Comparison of ENCODE assay signal across 10 mouse cellular contexts in genomic region chr13:32827951-32828350, GRCm38 (mm10). TPM values are rescaled to one million over a fixed set of nuclear protein-coding genes. Genes with fewer than 3 reads are reported as not detected.
DNase-seq lines count a peak whose midpoint lies in the region; ATAC-seq and TF ChIP-seq lines count a peak whose summit lies in the region.
"Had no signal": no experiment of that assay in that cellular context is flagged by ENCODE, and none has a peak within 500 bp of the region (broad histone marks: within the 10 kb centered on the region; RNA-seq: fewer than 3 reads in every experiment).

No protein-coding gene starts in this region.

- H3K27ac ChIP-seq in cortical plate, adult 2 months (ENCODE audit: insufficient read depth, low read length), result no peak overlapping the region
- no peak overlapping the region for H3K27ac ChIP-seq in hindbrain, embryonic 12.5 days
- no peak overlapping the region for H3K27ac ChIP-seq in liver, embryonic 13.5 days
- no peak overlapping the region for H3K27ac ChIP-seq in neural tube, embryonic 11.5 days (ENCODE audit: low read depth, low read length)

- peak; percentile 61 for ATAC-seq in activated CD4-positive, CD25-positive, alpha-beta regulatory T cell, adult 4 months
- ATAC-seq in hindbrain, embryonic 12.5 days (ENCODE audit: low FRiP score), result peak; percentile 52; the same call in 1 of the 2 replicates
- peak; percentile 57 for ATAC-seq in liver, embryonic 13.5 days (ENCODE audit: low read depth)
- ATAC-seq in neural tube, embryonic 11.5 days (ENCODE audit: insufficient read depth, low FRiP score, low TSS enrichment), result no peak

- DNase-seq in layer of hippocampus, adult 11-12 months (ENCODE audit: low spot score), result peak; percentile 77
- DNase-seq in layer of hippocampus, adult 9-11 months, result no peak
- peak; percentile 38 for DNase-seq in liver, embryonic 13.5 days
- DNase-seq in neural tube, embryonic 11.5 days (ENCODE audit: low spot score), result peak; percentile 38
- peak; percentile 38 to 75 for DNase-seq in thymus, postnatal 10 days (ENCODE audit: low spot score in 2 of 2)

- no peaks in the 10 kb centered on the region for H3K36me3 ChIP-seq in hindbrain, embryonic 12.5 days
- peaks cover 5% of the 10 kb centered on the region; the same call in 1 of the 2 replicates for H3K36me3 ChIP-seq in liver, embryonic 13.5 days
- H3K36me3 ChIP-seq in neural tube, embryonic 11.5 days (ENCODE audit: control insufficient read depth, insufficient read depth, low read length), result no peaks in the 10 kb centered on the region

- WGBS in hindbrain, embryonic 12.5 days, result 58% methylated on average over 4 of the region's 4 CpGs
- 36% methylated on average over 4 of the region's 4 CpGs for WGBS in liver, embryonic 13.5 days (ENCODE audit: insufficient replicate concordance)
- 55% methylated on average over 4 of the region's 4 CpGs for WGBS in neural tube, embryonic 11.5 days

- H3K4me2 ChIP-seq in hindbrain, embryonic 12.5 days (replicated peaks), result no peak overlapping the region
- no peak overlapping the region for H3K4me2 ChIP-seq in liver, embryonic 13.5 days
- H3K4me2 ChIP-seq in neural tube, embryonic 11.5 days (ENCODE audit: low read depth), result no peak overlapping the region

- peak; percentile 64 for TF ChIP-seq CTCF in cortical plate, adult 2 months (IDR thresholded peaks at IDR 0.05; ENCODE audit: extremely low read depth, insufficient read depth, low read length)

- no peaks in the 10 kb centered on the region for H3K9me3 ChIP-seq in hindbrain, embryonic 12.5 days (replicated peaks)
- no peaks in the 10 kb centered on the region for H3K9me3 ChIP-seq in liver, embryonic 13.5 days (replicated peaks)
- H3K9me3 ChIP-seq in neural tube, embryonic 11.5 days (ENCODE audit: control insufficient read depth, low read length), result no peaks in the 10 kb centered on the region

- no peak for TF ChIP-seq POLR2A in cortical plate, adult 2 months (IDR thresholded peaks at IDR 0.05; ENCODE audit: extremely low read depth, insufficient read depth, low read length)

- H3K4me3 ChIP-seq in cortical plate, adult 2 months (ENCODE audit: insufficient read depth, low read length), result no peak overlapping the region
- H3K4me3 ChIP-seq in hindbrain, embryonic 12.5 days, result no peak overlapping the region
- no peak overlapping the region for H3K4me3 ChIP-seq in liver, embryonic 13.5 days (replicated peaks)
- no peak overlapping the region for H3K4me3 ChIP-seq in neural tube, embryonic 11.5 days (ENCODE audit: low read depth, low read length)
- H3K4me3 ChIP-seq: erythroblast, embryonic 14.5 days had no signal

- H3K27me3 ChIP-seq in hindbrain, embryonic 12.5 days, result no peaks in the 10 kb centered on the region
- no peaks in the 10 kb centered on the region for H3K27me3 ChIP-seq in liver, embryonic 13.5 days
- no peaks in the 10 kb centered on the region for H3K27me3 ChIP-seq in neural tube, embryonic 11.5 days (ENCODE audit: control insufficient read depth, insufficient read depth, low read length)

- H3K4me1 ChIP-seq in cortical plate, adult 2 months (ENCODE audit: control insufficient read depth, insufficient read depth, low read length), result 0 out of 2 replicates have a peak, but pooled peaks cover 4% of the 10 kb centered on the region
- no peaks in the 10 kb centered on the region for H3K4me1 ChIP-seq in hindbrain, embryonic 12.5 days
- peaks cover 13% of the 10 kb centered on the region for H3K4me1 ChIP-seq in liver, embryonic 13.5 days (replicated peaks)
- H3K4me1 ChIP-seq in neural tube, embryonic 11.5 days (ENCODE audit: control insufficient read depth, insufficient read depth, low read length), result no peaks in the 10 kb centered on the region

- H3K9ac ChIP-seq in hindbrain, embryonic 12.5 days, result no peak overlapping the region
- no peak overlapping the region for H3K9ac ChIP-seq in liver, embryonic 13.5 days
- H3K9ac ChIP-seq in neural tube, embryonic 11.5 days (ENCODE audit: low read length), result no peak overlapping the region

RNA-seq across cellular contexts. Expression of gene Serpinb1a, which starts 23.0 kb away (rescaled TPM):
- polyA plus RNA-seq in activated CD4-positive, CD25-positive, alpha-beta regulatory T cell, adult 4 months (2017; shearing (Covaris generic)), result 10 to 100 TPM; 20.2 to 24.3 TPM
- 11.0 and 15.1 TPM in 2 replicates for polyA plus RNA-seq in cortical plate, adult 2 months (2012; rRNA removed)
- polyA plus RNA-seq in hindbrain, embryonic 12.5 days (2016; fragmentation: Nextera tagmentation; extraction: Ambion mirVana), result 0.82 and 1.1 TPM in 2 replicates
- 16.1 and 16.5 TPM in 2 replicates for polyA plus RNA-seq in liver, embryonic 13.5 days (2015; fragmentation: Nextera tagmentation; extraction: Ambion mirVana)
- polyA plus RNA-seq in neural tube, embryonic 11.5 days (2014; fragmentation: Nextera tagmentation; extraction: Ambion mirVana), result 0.69 and 1.6 TPM in 2 replicates
- polyA plus RNA-seq: erythroblast, embryonic 14.5 days had no signal

RNA-seq across cellular contexts. Expression of gene D930007J09Rik, which starts 25.3 kb away (rescaled TPM):
- not detected for polyA plus RNA-seq in activated CD4-positive, CD25-positive, alpha-beta regulatory T cell, adult 4 months (2017; shearing (Covaris generic))
- polyA plus RNA-seq in cortical plate, adult 2 months (2012; rRNA removed), result 0.73 and 0.85 TPM in 2 replicates
- polyA plus RNA-seq in hindbrain, embryonic 12.5 days (2016; fragmentation: Nextera tagmentation; extraction: Ambion mirVana), result not detected in 2 replicates
- not detected in 2 replicates for polyA plus RNA-seq in liver, embryonic 13.5 days (2015; fragmentation: Nextera tagmentation; extraction: Ambion mirVana)
- not detected in 2 replicates for polyA plus RNA-seq in neural tube, embryonic 11.5 days (2014; fragmentation: Nextera tagmentation; extraction: Ambion mirVana)
- polyA plus RNA-seq: erythroblast, embryonic 14.5 days; lung, embryonic 16.5 days had no signal

RNA-seq across cellular contexts. Expression of gene Wrnip1, which starts 26.1 kb away (rescaled TPM):
- polyA plus RNA-seq in activated CD4-positive, CD25-positive, alpha-beta regulatory T cell, adult 4 months (2017; shearing (Covaris generic)), result 1 to 10 TPM; 6.6 to 7.3 TPM
- polyA plus RNA-seq in cortical plate, adult 2 months (2012; rRNA removed), result 58.6 and 59.5 TPM in 2 replicates
- polyA plus RNA-seq in hindbrain, embryonic 12.5 days (2016; fragmentation: Nextera tagmentation; extraction: Ambion mirVana), result 33.9 and 41.3 TPM in 2 replicates
- polyA plus RNA-seq in liver, embryonic 13.5 days (2015; fragmentation: Nextera tagmentation; extraction: Ambion mirVana), result 11.1 and 14.0 TPM in 2 replicates
- 18.6 and 21.3 TPM in 2 replicates for polyA plus RNA-seq in neural tube, embryonic 11.5 days (2014; fragmentation: Nextera tagmentation; extraction: Ambion mirVana)

RNA-seq across cellular contexts. Expression of gene Mylk4, which starts 44.2 kb away (rescaled TPM):
- polyA plus RNA-seq in activated CD4-positive, CD25-positive, alpha-beta regulatory T cell, adult 4 months (2017; shearing (Covaris generic)), result not detected
- polyA plus RNA-seq in cortical plate, adult 2 months (2012; rRNA removed), result 0.15 and 0.19 TPM in 2 replicates
- 0.39 and 1.7 TPM in 2 replicates for polyA plus RNA-seq in hindbrain, embryonic 12.5 days (2016; fragmentation: Nextera tagmentation; extraction: Ambion mirVana)
- 0.02 and 0.06 TPM in 2 replicates for polyA plus RNA-seq in liver, embryonic 13.5 days (2015; fragmentation: Nextera tagmentation; extraction: Ambion mirVana)
- polyA plus RNA-seq in neural tube, embryonic 11.5 days (2014; fragmentation: Nextera tagmentation; extraction: Ambion mirVana), result 1.8 and 2.3 TPM in 2 replicates
- polyA plus RNA-seq: erythroblast, embryonic 14.5 days had no signal
